Mouse (Mus musculus) subcutaneous adipose tissue, adult 2 months (tissue): ENCODE data around the gene Olfr906. TPM values are rescaled to one million over a fixed set of nuclear protein-coding genes. Genes with fewer than 3 reads are reported as not detected.

Experiments
- polyA plus RNA-seq: library from polyadenylated mRNA; depleted of rRNA; stranded (reverse); fragments of >200 nt; gene quantifications from 2 replicates; pipeline ENCODE4 v1.2.3, GENCODE M21; 2012; ENCODE audit warnings: low replicate concordance; rRNA removed

Gene Olfr906
- polyA plus RNA-seq: not detected in 2 replicates

GRCm38 (mm10) chr9:38486785-38487184, at the start of gene Olfr906:
TSS of gene Olfr906 (plus strand) at chr9:38487085.

GRCm38 (mm10) chr9:38447352-38447751, 39.5 kb upstream of the Olfr906 start, which contains the start of gene Olfr902:
TSS of gene Olfr902 (plus strand) at chr9:38447652.

GRCm38 (mm10) chr9:38462844-38463243, 24.0 kb upstream of the Olfr906 start, which contains the start of gene Olfr904:
TSS of gene Olfr904 (plus strand) at chr9:38463144.

GRCm38 (mm10) chr9:38470807-38471206, 16.1 kb upstream of the Olfr906 start, which contains the start of gene Olfr905:
TSS of gene Olfr905 (plus strand) at chr9:38471107.

GRCm38 (mm10) chr9:38495501-38495900, 8.6 kb downstream of the Olfr906 start, which contains the start of gene Olfr907:
TSS of gene Olfr907 (plus strand) at chr9:38495801.

GRCm38 (mm10) chr9:38521280-38521679, 34.4 kb downstream of the Olfr906 start, which contains the start of gene Olfr911-ps1:
TSS of gene Olfr911-ps1 (plus strand) at chr9:38521580.

GRCm38 (mm10) chr9:38537549-38537948, 50.7 kb downstream of the Olfr906 start, which contains the start of gene Olfr910:
TSS of gene Olfr910 (plus strand) at chr9:38537849.

Other genes starting within 250 kb of the Olfr906 start
- not detected in 2 replicates for gene Olfr143, start 234.3 kb upstream of the Olfr906 start, polyA plus RNA-seq
- not detected in 2 replicates for gene Olfr895, start 219.2 kb upstream of the Olfr906 start, polyA plus RNA-seq
- gene Olfr896-ps1, start 196.0 kb upstream of the Olfr906 start, polyA plus RNA-seq: not detected in 2 replicates
- gene Olfr25, start 158.0 kb upstream of the Olfr906 start, polyA plus RNA-seq: not detected in 2 replicates
- gene Olfr898, start 138.7 kb upstream of the Olfr906 start, polyA plus RNA-seq: not detected in 2 replicates
- gene Olfr250, start 120.2 kb upstream of the Olfr906 start, polyA plus RNA-seq: not detected in 2 replicates
- gene Olfr251, start 110.0 kb upstream of the Olfr906 start, polyA plus RNA-seq: not detected in 2 replicates
- not detected in 2 replicates for gene Olfr147, start 85.4 kb upstream of the Olfr906 start, polyA plus RNA-seq
- gene Olfr901, start 57.6 kb upstream of the Olfr906 start, polyA plus RNA-seq: not detected in 2 replicates
- gene Olfr902, start 39.4 kb upstream of the Olfr906 start, polyA plus RNA-seq: not detected in 2 replicates
- not detected in 2 replicates for gene Olfr904, start 23.9 kb upstream of the Olfr906 start, polyA plus RNA-seq
- gene Olfr905, start 16.0 kb upstream of the Olfr906 start, polyA plus RNA-seq: not detected in 2 replicates
- not detected in 2 replicates for gene Olfr907, start 8.7 kb downstream of the Olfr906 start, polyA plus RNA-seq
- not detected in 2 replicates for gene Olfr911-ps1, start 34.5 kb downstream of the Olfr906 start, polyA plus RNA-seq
- gene Olfr910, start 50.8 kb downstream of the Olfr906 start, polyA plus RNA-seq: not detected in 2 replicates
- gene Olfr912, start 93.1 kb downstream of the Olfr906 start, polyA plus RNA-seq: not detected in 2 replicates
- gene Olfr913, start 105.7 kb downstream of the Olfr906 start, polyA plus RNA-seq: not detected in 2 replicates
- gene Olfr914, start 118.0 kb downstream of the Olfr906 start, polyA plus RNA-seq: not detected in 2 replicates
- gene Olfr916, start 172.8 kb downstream of the Olfr906 start, polyA plus RNA-seq: not detected in 2 replicates
- gene Olfr917, start 178.8 kb downstream of the Olfr906 start, polyA plus RNA-seq: not detected in 2 replicates
- gene Olfr918, start 187.5 kb downstream of the Olfr906 start, polyA plus RNA-seq: not detected in 2 replicates
- gene Olfr919, start 216.6 kb downstream of the Olfr906 start, polyA plus RNA-seq: not detected in 2 replicates
- 29.9 and 35.9 TPM in 2 replicates for gene Vwa5a, start 231.2 kb downstream of the Olfr906 start, polyA plus RNA-seq